Mouse (Mus musculus): ENCODE results near the gene Gm13078.

DNA sequence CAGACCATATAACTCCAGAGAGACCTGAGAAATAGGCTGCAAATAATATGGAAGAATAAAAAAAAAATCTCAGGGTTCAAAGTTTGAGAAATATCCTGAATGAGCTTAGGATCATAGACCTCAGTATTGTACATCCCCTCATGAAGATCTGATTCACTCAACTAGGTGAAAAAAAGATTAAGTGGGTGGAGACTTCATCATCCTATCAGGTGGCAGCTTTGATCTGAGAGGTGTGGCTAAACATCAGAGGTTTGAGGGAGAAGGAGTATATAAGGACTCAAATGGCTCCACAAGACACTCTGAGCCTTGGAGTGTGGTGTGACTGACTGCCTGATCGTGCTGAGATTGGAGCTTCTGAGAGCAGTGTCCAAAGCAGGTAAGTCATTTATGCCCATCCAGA is at the start of gene Gm13078:
- TF ChIP-seq CTCF (IDR thresholded peaks at IDR 0.05; ENCODE audit: low read depth, low read length) = no peak
- TF ChIP-seq POLR2A (IDR thresholded peaks at IDR 0.05; ENCODE audit: extremely low read depth, insufficient read depth, low read length) = no peak
